Mouse (Mus musculus) lung, postnatal 0 days (tissue): ENCODE measurements at regions not wholly inside any gene's neighbourhood (a gene's known extent, or its start where the extent isn't known, plus 50 kb on each side); places are given as distances from the start of the nearest gene placed in this dataset.
A peak's percentile ranks its signal among the peaks of the same experiment; 100 is the strongest.

Experiments
- ATAC-seq: fragments of 200-750 bp; cut with Nextera tagmentation; 2 replicates; pipeline ENCODE4 v1.8.0; 2017; ENCODE audit warnings: moderate library complexity
- DNase-seq: peaks from one replicate; pipeline ENCODE4 v3.0.0-alpha.2; 2016; ENCODE audit warnings: low spot score
- H3K27ac ChIP-seq: fragments of 300-500 bp; sonication (generic); 2 replicates; pipeline ENCODE4 v1.5.1; 2014; ENCODE audit warnings: antibody characterized with exemption, mild to moderate bottlenecking, low read length, mixed read lengths
- H3K27me3 ChIP-seq: fragments of 300-500 bp; sonication (generic); replicated peaks from 2 replicates; pipeline ENCODE4 v1.6.1; 2014; ENCODE audit warnings: low read length, mixed read lengths; ENCODE audit not compliant: insufficient read depth
- H3K36me3 ChIP-seq: fragments of 300-500 bp; sonication (generic); 2 replicates; pipeline ENCODE4 v1.6.1; 2014; ENCODE audit warnings: low read length, mixed read lengths; ENCODE audit not compliant: insufficient read depth
- H3K4me1 ChIP-seq: fragments of 300-500 bp; sonication (generic); 2 replicates; pipeline ENCODE4 v1.6.1; 2014; ENCODE audit warnings: antibody characterized with exemption, low read depth, low read length, mixed read lengths; ENCODE audit not compliant: insufficient read depth
- H3K4me2 ChIP-seq: fragments of 300-500 bp; sonication (generic); replicated peaks from 2 replicates; pipeline ENCODE4 v1.6.1; 2014; ENCODE audit warnings: low read depth, mild to moderate bottlenecking, low read length, moderate library complexity, mixed read lengths
- H3K4me3 ChIP-seq: fragments of 300-500 bp; sonication (generic); 2 replicates; pipeline ENCODE4 v1.5.1; 2014; ENCODE audit warnings: low read depth, low read length
- H3K9ac ChIP-seq: fragments of 300-500 bp; sonication (generic); replicated peaks from 2 replicates; pipeline ENCODE4 v1.6.1; 2014; ENCODE audit warnings: low read depth, mild to moderate bottlenecking
- H3K9me3 ChIP-seq: fragments of 300-500 bp; sonication (generic); 2 replicates; pipeline ENCODE4 v1.6.1; 2016; ENCODE audit warnings: low read length, mixed read lengths
- CTCF ChIP-seq: IDR thresholded peaks from 2 replicates; pipeline ENCODE4 v1.5.1; 2016; ENCODE audit warnings: antibody characterized with exemption, mild to moderate bottlenecking
- EP300 ChIP-seq: IDR thresholded peaks from 2 replicates; pipeline ENCODE4 v1.6.1; 2016; ENCODE audit warnings: antibody characterized with exemption, mild to moderate bottlenecking, control low read depth
- WGBS: fragments of 180-500 bp; shearing (Covaris S2); extraction: QIAGEN DNeasy Blood & Tissue Kit; methylation state at CpG from one replicate; pipeline ENCODE4 v1.1.7; 2014; 5-methylcytosine and 5-hydroxymethylcytosine counted together

GRCm38 (mm10) chrX:163812431-163812830, 51.3 kb upstream of the Rnf138rt1 start:
- H3K4me1 ChIP-seq = no peaks in the 10 kb centered on the region
- no peak overlapping the region for H3K27ac ChIP-seq
- DNase-seq (no peak), ATAC-seq (no peak)
- no peaks in the 10 kb centered on the region for H3K27me3 ChIP-seq
- TF ChIP-seq CTCF (no peak), EP300 (no peak)
- H3K9ac ChIP-seq = no peak overlapping the region
- H3K4me2 ChIP-seq = no peak overlapping the region
- H3K4me3 ChIP-seq = no peak overlapping the region
- H3K9me3 ChIP-seq = no peaks in the 10 kb centered on the region
- WGBS = 92% methylated on average over 1 of the region's 1 CpGs
- H3K36me3 ChIP-seq = no peaks in the 10 kb centered on the region

GRCm38 (mm10) chrX:163814806-163815205, 53.7 kb upstream of the Rnf138rt1 start:
- no peak for ATAC-seq
- no peak for DNase-seq
- WGBS = 33% methylated on average over 1 of the region's 1 CpGs
- Histone ChIP-seq H3K4me2 (no peak overlapping the region), H3K4me3 (no peak overlapping the region), H3K9me3 (no peaks in the 10 kb centered on the region), H3K27me3 (no peaks in the 10 kb centered on the region), H3K9ac (no peak overlapping the region), H3K4me1 (no peaks in the 10 kb centered on the region), H3K36me3 (no peaks in the 10 kb centered on the region), H3K27ac (no peak overlapping the region)
- TF ChIP-seq CTCF (peak; percentile 45), EP300 (no peak)

GRCm38 (mm10) chrX:163822298-163822697, 61.2 kb upstream of the Rnf138rt1 start:
- Histone ChIP-seq H3K36me3 (no peaks in the 10 kb centered on the region), H3K4me3 (no peak overlapping the region), H3K27me3 (no peaks in the 10 kb centered on the region), H3K9me3 (no peaks in the 10 kb centered on the region), H3K9ac (no peak overlapping the region), H3K4me2 (no peak overlapping the region), H3K4me1 (no peaks in the 10 kb centered on the region), H3K27ac (no peak overlapping the region)
- TF ChIP-seq EP300 (no peak), CTCF (no peak)
- DNase-seq (no peak), ATAC-seq (no peak)
- WGBS = 65% methylated on average over 6 of the region's 6 CpGs

GRCm38 (mm10) chrX:163827461-163827860, 66.3 kb upstream of the Rnf138rt1 start:
- Histone ChIP-seq H3K9me3 (no peaks in the 10 kb centered on the region), H3K27ac (no peak overlapping the region), H3K4me3 (no peak overlapping the region), H3K36me3 (no peaks in the 10 kb centered on the region), H3K9ac (no peak overlapping the region), H3K27me3 (no peaks in the 10 kb centered on the region), H3K4me2 (no peak overlapping the region), H3K4me1 (no peaks in the 10 kb centered on the region)
- ATAC-seq (no peak), DNase-seq (peak; percentile 7)
- TF ChIP-seq EP300 (no peak), CTCF (peak; percentile 44)
- 41% methylated on average over 3 of the region's 3 CpGs for WGBS

- ATAC-seq = no peak
- H3K4me2 ChIP-seq = no peak overlapping the region
- TF ChIP-seq CTCF (no peak), EP300 (no peak)
- no peaks in the 10 kb centered on the region for H3K36me3 ChIP-seq
- WGBS = 42% methylated on average over 1 of the region's 1 CpGs
- no peak overlapping the region for H3K9ac ChIP-seq
- H3K4me1 ChIP-seq = no peaks in the 10 kb centered on the region
- no peak overlapping the region for H3K27ac ChIP-seq
- DNase-seq = no peak
- H3K4me3 ChIP-seq = no peak overlapping the region
- H3K9me3 ChIP-seq = no peaks in the 10 kb centered on the region
- H3K27me3 ChIP-seq = no peaks in the 10 kb centered on the region
These were observed 63.4 kb upstream of the Ap1s2 start for GRCm38 (mm10) chrX:163845408-163845807.

- Histone ChIP-seq H3K36me3 (no peaks in the 10 kb centered on the region), H3K9ac (no peak overlapping the region), H3K27ac (no peak overlapping the region), H3K4me1 (no peaks in the 10 kb centered on the region), H3K4me3 (no peak overlapping the region), H3K4me2 (no peak overlapping the region), H3K27me3 (no peaks in the 10 kb centered on the region), H3K9me3 (no peaks in the 10 kb centered on the region)
- ATAC-seq = no peak
- WGBS = 70% methylated on average over 3 of the region's 3 CpGs
- no peak for TF ChIP-seq CTCF
- TF ChIP-seq EP300 = no peak
- no peak for DNase-seq
These were observed 61.9 kb upstream of the Ap1s2 start for GRCm38 (mm10) chrX:163846890-163847289.

- Histone ChIP-seq H3K9me3 (no peaks in the 10 kb centered on the region), H3K4me1 (no peaks in the 10 kb centered on the region), H3K27me3 (no peaks in the 10 kb centered on the region), H3K9ac (no peak overlapping the region), H3K4me2 (no peak overlapping the region), H3K36me3 (no peaks in the 10 kb centered on the region), H3K4me3 (no peak overlapping the region), H3K27ac (no peak overlapping the region)
- peak; percentile 16 for DNase-seq
- WGBS = 20% methylated on average over 3 of the region's 3 CpGs
- no peak for ATAC-seq
- TF ChIP-seq CTCF = peak; percentile 23; the same call in 1 of the 2 replicates
- TF ChIP-seq EP300 = no peak
These were observed 61.2 kb upstream of the Ap1s2 start for GRCm38 (mm10) chrX:163847651-163848050.
